Mouse (Mus musculus) heart, embryonic 14.5 days (tissue): ENCODE data around the gene Trpm2. TPM values are rescaled to one million over a fixed set of nuclear protein-coding genes. Genes with fewer than 3 reads are reported as not detected.

ENCODE experiments used
- ATAC-seq: fragments of 200-750 bp; cut with Nextera tagmentation; 2 replicates; pipeline ENCODE4 v1.8.0; 2017; ENCODE audit warnings: low read depth, moderate TSS enrichment; ENCODE audit not compliant: insufficient number of reproducible peaks, insufficient read depth, low FRiP score
- H3K27ac ChIP-seq, 2 experiments: fragments of 200-500 bp in 1 of 2; fragments of 300-500 bp in 1 of 2; sonication (generic) in 1 of 2; replicated peaks in 1 of 2; 2 replicates each; pipeline ENCODE4 v1.5.1; 2012 to 2014; ENCODE audit warnings: low read depth in 2 of 2, low read length in 2 of 2, control low read depth in 1 of 2, mild to moderate bottlenecking in 1 of 2, mixed read lengths in 1 of 2; ENCODE audit not compliant: control insufficient read depth in 1 of 2, insufficient read depth in 1 of 2
- H3K27me3 ChIP-seq: fragments of 300-500 bp; sonication (generic); 2 replicates; pipeline ENCODE4 v1.6.1; 2014; ENCODE audit warnings: mild to moderate bottlenecking, low read length, control low read depth; ENCODE audit not compliant: control insufficient read depth, insufficient read depth
- H3K36me3 ChIP-seq: fragments of 300-500 bp; sonication (generic); 2 replicates; pipeline ENCODE4 v1.6.1; 2014; ENCODE audit warnings: mild to moderate bottlenecking, control low read depth, low read length, mixed read lengths; ENCODE audit not compliant: control insufficient read depth, insufficient read depth
- H3K4me1 ChIP-seq, 2 experiments: fragments of 200-500 bp in 1 of 2; fragments of 300-500 bp in 1 of 2; sonication (generic) in 1 of 2; 2 replicates each; pipeline ENCODE4 v1.6.1; 2012 to 2014; ENCODE audit warnings: low read length in 2 of 2, control low read depth in 1 of 2, mixed read lengths in 1 of 2; ENCODE audit not compliant: control insufficient read depth in 2 of 2, insufficient read depth in 2 of 2
- H3K4me2 ChIP-seq: fragments of 300-500 bp; sonication (generic); 2 replicates; pipeline ENCODE4 v1.6.1; 2014; ENCODE audit warnings: mild to moderate bottlenecking, low read length
- H3K4me3 ChIP-seq, 2 experiments: fragments of 200-500 bp in 1 of 2; fragments of 300-500 bp in 1 of 2; sonication (generic) in 1 of 2; 2 replicates each; pipeline ENCODE4 v1.5.1; 2012 to 2014; ENCODE audit warnings: low read length in 2 of 2, mild to moderate bottlenecking in 2 of 2, control low read depth in 1 of 2, low read depth in 1 of 2, moderate library complexity in 1 of 2; ENCODE audit not compliant: control insufficient read depth in 1 of 2, insufficient read depth in 1 of 2
- H3K9ac ChIP-seq: fragments of 300-500 bp; sonication (generic); 2 replicates; pipeline ENCODE4 v1.6.1; 2014; ENCODE audit warnings: mild to moderate bottlenecking, low read length
- H3K9me3 ChIP-seq: fragments of 300-500 bp; sonication (generic); 2 replicates; pipeline ENCODE4 v1.6.1; 2016; ENCODE audit warnings: low read length, control low read depth; ENCODE audit not compliant: control insufficient read depth
- WGBS: fragments of 180-500 bp; shearing (Covaris S2); extraction: QIAGEN DNeasy Blood & Tissue Kit; methylation state at CpG from one replicate; pipeline ENCODE4 v1.1.7; 2014; 5-methylcytosine and 5-hydroxymethylcytosine counted together
- polyA plus RNA-seq: library from polyadenylated mRNA; unstranded; fragments of >200 nt; fragmentation: Nextera tagmentation; extraction: Ambion mirVana; gene quantifications from 2 replicates; pipeline ENCODE4 v1.2.1, GENCODE M21; 2014

Trpm2 gene
- polyA plus RNA-seq, 1 experiment from 2014 or later, result 0.51 TPM

DNA sequence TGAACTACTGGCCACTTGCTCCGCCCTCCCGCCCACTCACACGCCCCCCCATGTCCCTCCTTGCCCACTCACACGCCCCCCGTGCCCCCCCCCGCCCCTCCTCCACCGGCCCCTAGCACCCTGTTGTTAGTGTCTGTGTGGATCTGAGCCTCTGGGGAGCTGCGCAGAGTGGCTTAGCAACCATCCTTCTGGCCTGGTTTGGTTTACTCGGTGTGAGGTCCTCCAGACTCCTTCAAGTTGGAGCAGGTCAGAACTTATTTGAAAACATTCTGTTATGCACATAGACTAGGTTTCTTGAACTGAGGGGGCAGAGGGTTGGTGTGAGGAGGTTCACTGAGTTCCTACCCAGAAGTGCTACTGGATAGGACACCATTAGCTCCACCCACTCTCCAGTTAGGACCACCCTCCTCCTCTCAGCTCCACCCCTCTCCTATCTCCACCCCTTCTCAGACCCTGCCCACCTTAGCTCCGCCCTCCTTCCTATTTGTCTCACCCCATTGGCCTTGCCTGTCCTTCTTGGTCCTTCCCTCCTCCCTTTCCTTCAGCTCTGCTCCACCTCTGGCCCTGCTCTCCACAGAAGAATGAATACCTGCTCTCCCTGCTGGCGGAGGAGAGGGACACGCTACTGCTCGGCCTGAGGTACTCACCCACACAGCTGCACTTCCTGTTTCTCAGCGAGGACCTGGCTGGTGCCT, 106.1 kb downstream of the Trpm2 start:
- Histone ChIP-seq H3K4me3 (no peak overlapping the region), H3K36me3 (no peaks in the 10 kb centered on the region), H3K27me3 (no peaks in the 10 kb centered on the region), H3K9ac (no peak overlapping the region), H3K4me1 (no peaks in the 10 kb centered on the region; a peak in 1 of 4 replicates), H3K27ac (no peak overlapping the region), H3K4me2 (peak overlapping the region; percentile 31; the same call in 1 of the 2 replicates), H3K9me3 (no peaks in the 10 kb centered on the region)
- no peak for ATAC-seq
- 28% methylated on average over 14 of the region's 14 CpGs for WGBS

- Histone ChIP-seq H3K9ac (no peak within 1 kb of the TSS), H3K27ac (no peak within 1 kb of the TSS), H3K4me1 (no peaks in the 10 kb centered on the region; a peak in 1 of 4 replicates), H3K4me3 (no peak within 1 kb of the TSS), H3K36me3 (no peaks in the 10 kb centered on the region), H3K9me3 (no peaks in the 10 kb centered on the region), H3K4me2 (no peak within 1 kb of the TSS), H3K27me3 (no peaks in the 10 kb centered on the region)
- no peak for ATAC-seq
- WGBS, result 54% methylated on average over 7 of the region's 7 CpGs
Measured at GRCm38 (mm10) chr10:77861675-77862074, 108.7 kb downstream of the Trpm2 start, which contains the start of gene Gm3285. Gm3285 (plus strand) TSS chr10:77861975.

Other genes starting within 250 kb of the Trpm2 start
- gene Krtap12-1, start 250.0 kb downstream of the Trpm2 start, polyA plus RNA-seq, result not detected in 2 replicates
- not detected in 2 replicates for gene Gm10100, start 244.1 kb downstream of the Trpm2 start, polyA plus RNA-seq
- gene Gm18596, start 227.9 kb downstream of the Trpm2 start, polyA plus RNA-seq, result not detected in 2 replicates
- gene Gm9736, start 219.2 kb downstream of the Trpm2 start, polyA plus RNA-seq, result not detected in 2 replicates
- gene Gm3233, start 210.9 kb downstream of the Trpm2 start, polyA plus RNA-seq, result not detected in 2 replicates
- not detected in 2 replicates for gene Gm3238, start 199.2 kb downstream of the Trpm2 start, polyA plus RNA-seq
- not detected in 2 replicates for gene Gm7138, start 193.6 kb downstream of the Trpm2 start, polyA plus RNA-seq
- not detected in 2 replicates for gene Gm3250, start 188.0 kb downstream of the Trpm2 start, polyA plus RNA-seq
- not detected in 2 replicates for gene Gm7137, start 182.4 kb downstream of the Trpm2 start, polyA plus RNA-seq
- not detected in 2 replicates for gene Gm9639, start 175.5 kb downstream of the Trpm2 start, polyA plus RNA-seq
- not detected in 2 replicates for gene Gm19668, start 171.4 kb downstream of the Trpm2 start, polyA plus RNA-seq
- not detected in 2 replicates for gene Gm9507, start 158.7 kb downstream of the Trpm2 start, polyA plus RNA-seq
- gene Gm2696, start 155.9 kb downstream of the Trpm2 start, polyA plus RNA-seq, result not detected in 2 replicates
- not detected in 2 replicates for gene Krtap10-4, start 143.5 kb downstream of the Trpm2 start, polyA plus RNA-seq
- not detected in 2 replicates for gene Krtap10-10, start 134.6 kb downstream of the Trpm2 start, polyA plus RNA-seq
- not detected in 2 replicates for gene Gm36176, start 123.8 kb downstream of the Trpm2 start, polyA plus RNA-seq
- gene Gm10318, start 117.7 kb downstream of the Trpm2 start, polyA plus RNA-seq, result not detected in 2 replicates
- not detected in 2 replicates for gene Gm3285, start 108.6 kb downstream of the Trpm2 start, polyA plus RNA-seq
- gene Lrrc3, start 68.0 kb downstream of the Trpm2 start, polyA plus RNA-seq, result 1.2 and 1.3 TPM in 2 replicates
- gene 1810043G02Rik, start 8.0 kb upstream of the Trpm2 start, polyA plus RNA-seq, result 18.6 and 21.1 TPM in 2 replicates
- 168 and 170 TPM in 2 replicates for gene Pfkl, start 39.5 kb upstream of the Trpm2 start, polyA plus RNA-seq
- not detected in 2 replicates for gene Dnmt3l, start 71.4 kb upstream of the Trpm2 start, polyA plus RNA-seq
- gene Aire, start 73.0 kb upstream of the Trpm2 start, polyA plus RNA-seq, result 0.16 TPM in 1 of 2 replicates, not detected in the other
- gene Icosl, start 98.7 kb upstream of the Trpm2 start, polyA plus RNA-seq, result 1.5 and 2.0 TPM in 2 replicates
- gene D10Jhu81e, start 199.2 kb upstream of the Trpm2 start, polyA plus RNA-seq, result 24.2 and 36.2 TPM in 2 replicates
- gene Pwp2, start 214.6 kb upstream of the Trpm2 start, polyA plus RNA-seq, result 8.4 and 8.6 TPM in 2 replicates